Mouse (Mus musculus) C2C12 (cell line): ENCODE measurements around the gene Zzz3. TPM values are rescaled to one million over a fixed set of nuclear protein-coding genes. Genes with fewer than 3 reads are reported as not detected.
A peak's percentile ranks its signal among the peaks of the same experiment; 100 is the strongest.

ENCODE experiments used
- H3K27me3 ChIP-seq: one replicate; pipeline ENCODE4 v1.6.1; 2011; ENCODE audit not compliant: control insufficient read depth, insufficient read depth, insufficient read length
- H3K36me3 ChIP-seq: one replicate; pipeline ENCODE4 v1.6.1; 2011; ENCODE audit not compliant: control insufficient read depth, insufficient read depth
- H3K4me3 ChIP-seq: one replicate; pipeline ENCODE4 v1.5.1; 2011; ENCODE audit warnings: mild to moderate bottlenecking, control low read depth; ENCODE audit not compliant: poor library complexity, insufficient read depth, severe bottlenecking
- H3K79me2 ChIP-seq: one replicate; pipeline ENCODE4 v1.6.1; 2011; ENCODE audit not compliant: control insufficient read depth, insufficient read depth
- H3K79me3 ChIP-seq: one replicate; pipeline ENCODE4 v1.6.1; 2011; ENCODE audit warnings: low read depth, control low read depth
- H3ac ChIP-seq: one replicate; pipeline ENCODE3; 2011; ENCODE audit warnings: low read depth; ENCODE audit not compliant: control insufficient read depth, insufficient read length
- CEBPB ChIP-seq: IDR thresholded peaks from one replicate; pipeline ENCODE4 v1.6.1; 2011; ENCODE audit warnings: low read depth, mild to moderate bottlenecking, control low read depth, moderate library complexity
- CTCF ChIP-seq: IDR thresholded peaks from one replicate; pipeline ENCODE4 v1.5.1; 2011; ENCODE audit not compliant: control insufficient read depth, insufficient read depth, insufficient read length
- FOSL1 ChIP-seq: IDR thresholded peaks from one replicate; pipeline ENCODE4 v1.8.0; 2011; ENCODE audit warnings: mild to moderate bottlenecking, low read length; ENCODE audit not compliant: poor library complexity, insufficient read depth, severe bottlenecking
- MAX ChIP-seq: IDR thresholded peaks from one replicate; pipeline ENCODE4 v1.6.1; 2011; ENCODE audit warnings: mild to moderate bottlenecking, control low read depth
- MYOD1 ChIP-seq: IDR thresholded peaks from one replicate; pipeline ENCODE4 v1.6.1; 2011; ENCODE audit warnings: low read depth; ENCODE audit not compliant: control insufficient read depth, insufficient read length
- MYOG ChIP-seq: IDR thresholded peaks from one replicate; pipeline ENCODE4 v1.6.1; 2011; ENCODE audit not compliant: control insufficient read depth, insufficient read length; ENCODE audit errors: extremely low read depth
- USF1 ChIP-seq: IDR thresholded peaks from one replicate; pipeline ENCODE4 v1.6.1; 2011; ENCODE audit warnings: low read depth, mild to moderate bottlenecking, control low read depth, moderate library complexity
- polyA plus RNA-seq: library from polyadenylated mRNA; unstranded; fragments of >200 nt; fragmentation: generic; extraction: Trizol; gene quantifications from one replicate; pipeline ENCODE4 v1.2.1, GENCODE M21; 2012; ENCODE audit warnings: missing spikeins

The Zzz3 gene
- polyA plus RNA-seq, 1 experiment, result 7.6 TPM

- peaks cover under 1% of the 10 kb centered on the region for H3K36me3 ChIP-seq
- H3K79me3 ChIP-seq, result no peaks in the 10 kb centered on the region
- H3ac ChIP-seq, result peak overlapping the region; percentile 67
- H3K4me3 ChIP-seq, result no peak overlapping the region
- TF ChIP-seq FOSL1 (no peak), MYOD1 (no peak), MYOG (no peak), USF1 (no peak), CEBPB (no peak), MAX (no peak), CTCF (no peak)
- H3K27me3 ChIP-seq, result no peaks in the 10 kb centered on the region
- H3K79me2 ChIP-seq, result no peaks in the 10 kb centered on the region
Observed at GRCm38 (mm10) chr3:152468569-152469041, 73.3 kb downstream of the Zzz3 start.

- no peak overlapping the region for H3K4me3 ChIP-seq
Observed at GRCm38 (mm10) chr3:152469423-152470200, 74.3 kb downstream of the Zzz3 start.

GRCm38 (mm10) chr3:152470347-152470746, 75.1 kb downstream of the Zzz3 start:
- Histone ChIP-seq H3K4me3 (no peak overlapping the region), H3K27me3 (no peaks in the 10 kb centered on the region), H3K79me2 (no peaks in the 10 kb centered on the region), H3ac (no peak overlapping the region), H3K79me3 (no peaks in the 10 kb centered on the region), H3K36me3 (no peaks in the 10 kb centered on the region)
- no peak for TF ChIP-seq MYOG
- TF ChIP-seq CTCF, result no peak
- no peak for TF ChIP-seq MYOD1
- peak; percentile 28 for TF ChIP-seq MAX
- TF ChIP-seq CEBPB, result no peak
- no peak for TF ChIP-seq FOSL1
- TF ChIP-seq USF1, result peak; percentile 8

More at GRCm38 (mm10) chr3:152469423-152470200, 74.3 kb downstream of the Zzz3 start:
- Histone ChIP-seq H3K36me3 (no peaks in the 10 kb centered on the region), H3K79me3 (no peaks in the 10 kb centered on the region), H3ac (peak overlapping the region; percentile 38), H3K79me2 (no peaks in the 10 kb centered on the region), H3K27me3 (no peaks in the 10 kb centered on the region)
- TF ChIP-seq CEBPB (no peak), USF1 (no peak), CTCF (no peak), MYOG (no peak), MYOD1 (no peak), FOSL1 (no peak), MAX (no peak)

- Histone ChIP-seq H3K4me3 (no peak overlapping the region), H3K79me2 (no peaks in the 10 kb centered on the region), H3K79me3 (no peaks in the 10 kb centered on the region), H3K27me3 (no peaks in the 10 kb centered on the region), H3ac (no peak overlapping the region), H3K36me3 (no peaks in the 10 kb centered on the region)
- TF ChIP-seq USF1 (no peak), MYOG (no peak), CTCF (no peak), MYOD1 (no peak), MAX (no peak), CEBPB (no peak), FOSL1 (no peak)
Observed at GRCm38 (mm10) chr3:152472676-152473075, 77.4 kb downstream of the Zzz3 start.

- H3K79me2 ChIP-seq, result no peaks in the 10 kb centered on the region
- H3K27me3 ChIP-seq, result no peaks in the 10 kb centered on the region
- H3ac ChIP-seq, result no peak overlapping the region
- no peak overlapping the region for H3K4me3 ChIP-seq
- no peaks in the 10 kb centered on the region for H3K36me3 ChIP-seq
- no peaks in the 10 kb centered on the region for H3K79me3 ChIP-seq
- TF ChIP-seq USF1 (no peak), MYOD1 (no peak), CTCF (peak; percentile 42), CEBPB (no peak)
Observed at GRCm38 (mm10) chr3:152474582-152475277, 79.5 kb downstream of the Zzz3 start.
